Mouse (Mus musculus) liver, adult 2 months (tissue): Measurements from ENCODE around the gene Agap1.

Source experiments
- CTCF ChIP-seq: fragments of 200-500 bp; IDR thresholded peaks from 2 replicates; pipeline ENCODE4 v1.5.1; 2011; ENCODE audit warnings: low read depth, low read length, control low read depth
- POLR2A ChIP-seq: fragments of 200-500 bp; IDR thresholded peaks from 2 replicates; pipeline ENCODE4 v1.6.1; 2011; ENCODE audit warnings: low read length, control low read depth; ENCODE audit not compliant: insufficient read depth; ENCODE audit errors: extremely low read depth

DNA sequence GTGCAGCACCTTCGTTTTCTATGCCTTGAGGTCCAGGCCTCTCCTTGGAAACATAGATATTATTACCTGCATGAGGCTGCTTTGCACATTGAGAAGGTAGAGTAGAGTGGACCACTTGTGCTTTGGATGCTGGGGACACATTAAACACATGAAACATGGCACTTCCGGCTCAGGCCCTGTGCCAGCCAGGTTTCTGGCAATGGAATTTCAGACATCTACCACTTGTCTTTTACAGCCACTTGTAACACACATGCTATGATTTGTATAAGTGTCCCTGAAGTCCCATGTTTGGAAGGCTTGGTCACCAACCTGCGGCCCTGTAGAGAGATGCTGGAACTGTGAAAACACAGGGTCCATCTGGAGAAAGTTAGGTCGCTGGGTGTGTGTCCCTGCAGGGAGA, 262.5 kb downstream of the Agap1 start:
- TF ChIP-seq POLR2A (no peak), CTCF (no peak)
